Mouse (Mus musculus): ENCODE measurements around the gene Pcgf2.

DNA sequence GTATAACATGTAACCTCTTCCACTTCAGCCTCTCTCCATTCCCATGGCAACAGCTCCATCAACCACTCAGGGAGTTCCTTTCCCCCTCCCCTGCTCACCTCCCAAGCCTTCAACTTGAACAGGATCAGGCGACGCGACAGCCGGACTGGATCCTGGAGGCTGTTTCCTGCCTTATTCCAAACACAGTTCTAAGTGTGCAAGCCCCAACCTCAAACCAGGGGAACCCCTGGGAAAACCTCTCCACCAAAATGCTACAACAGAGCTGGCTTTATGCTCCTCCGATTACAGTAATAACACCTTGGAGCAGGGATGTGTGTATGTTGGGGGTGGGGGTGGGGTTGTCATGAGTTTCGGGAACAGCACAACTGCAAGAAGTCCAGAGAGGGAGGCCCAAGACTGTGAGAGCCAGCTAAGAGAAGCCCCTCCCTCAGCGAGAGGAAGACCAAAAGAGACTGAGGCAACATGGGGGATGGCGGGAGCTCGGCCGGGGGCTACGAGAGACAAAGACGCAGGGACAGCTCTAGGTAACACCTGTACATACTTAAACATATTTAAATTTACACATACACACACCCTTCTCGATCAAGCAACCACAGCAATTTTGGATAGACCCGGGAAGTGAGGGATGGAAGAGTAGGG is 2.3 kb downstream of the Pcgf2 start:
- TF ChIP-seq CTCF (conservative IDR thresholded peaks at IDR 0.05; ENCODE audit: low read length) (no peak), NANOG (IDR thresholded peaks at IDR 0.05; ENCODE audit: borderline replicate concordance, low read length) (no peak)
